Mouse (Mus musculus): ENCODE results near the gene Narfl. TPM values are rescaled to one million over a fixed set of nuclear protein-coding genes. Genes with fewer than 3 reads are reported as not detected.

The Narfl gene
- polyA plus RNA-seq, 1 experiment: 17.9 TPM

DNA sequence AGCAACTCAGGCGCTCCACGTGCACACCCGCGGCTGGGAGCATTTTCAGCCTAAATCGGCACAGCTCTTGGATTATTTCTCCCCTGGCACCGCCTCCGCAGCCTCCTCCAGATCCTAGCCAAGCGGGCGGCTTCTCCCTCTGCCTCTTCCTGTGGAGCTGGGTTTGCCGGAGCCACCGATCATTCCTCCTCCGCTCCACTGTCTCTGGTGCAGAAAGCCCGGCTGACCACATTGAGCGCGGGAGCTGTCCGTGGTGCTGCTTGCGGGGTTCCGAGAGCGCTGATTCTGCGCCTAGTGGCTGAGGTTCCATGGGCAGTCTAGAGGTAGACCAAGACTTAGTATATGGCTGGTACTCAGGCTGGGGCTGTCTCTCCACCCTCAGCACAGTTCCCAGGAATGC, 39.9 kb downstream of the Narfl start:
- Histone ChIP-seq H3K4me1 (ENCODE audit: control insufficient read depth, insufficient read depth, low read length) (peaks cover 16% of the 10 kb centered on the region), H3K36me3 (ENCODE audit: control insufficient read depth, insufficient read depth, low read length) (no peaks in the 10 kb centered on the region), H3K4me3 (ENCODE audit: control insufficient read depth, low read depth, low read length) (no peak overlapping the region), H3K27me3 (ENCODE audit: control insufficient read depth, insufficient read depth, low read length) (no peaks in the 10 kb centered on the region), H3K27ac (ENCODE audit: control insufficient read depth, insufficient read depth, low read depth, low read length) (no peak overlapping the region)
- TF ChIP-seq CTCF (IDR thresholded peaks at IDR 0.05; ENCODE audit: control insufficient read depth, insufficient read depth, insufficient replicate concordance, low read depth, low read length): peak; percentile 56; the same call in 1 of the 2 replicates
- no peak for TF ChIP-seq POLR2A (IDR thresholded peaks at IDR 0.05; ENCODE audit: control insufficient read depth, low read depth, low read length)

DNA sequence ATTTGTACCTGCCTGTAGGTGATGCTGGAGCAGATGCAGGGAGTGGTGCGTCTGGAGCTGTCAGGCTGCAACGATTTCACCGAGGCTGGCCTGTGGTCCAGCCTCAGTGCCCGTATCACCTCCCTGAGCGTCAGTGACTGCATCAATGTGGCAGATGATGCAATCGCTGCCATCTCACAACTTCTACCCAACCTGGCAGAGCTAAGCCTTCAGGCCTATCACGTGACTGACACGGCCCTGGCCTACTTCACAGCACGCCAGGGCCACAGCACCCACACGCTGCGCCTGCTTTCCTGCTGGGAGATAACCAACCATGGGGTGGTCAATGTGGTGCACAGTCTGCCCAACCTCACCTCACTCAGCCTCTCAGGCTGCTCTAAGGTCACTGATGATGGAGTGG, 44.1 kb downstream of the Narfl start:
- Histone ChIP-seq H3K27me3 (ENCODE audit: control insufficient read depth, insufficient read depth, low read length) (no peaks in the 10 kb centered on the region), H3K4me3 (ENCODE audit: control insufficient read depth, low read depth, low read length) (no peak overlapping the region), H3K27ac (ENCODE audit: control insufficient read depth, insufficient read depth, low read depth, low read length) (no peak overlapping the region), H3K36me3 (ENCODE audit: control insufficient read depth, insufficient read depth, low read length) (no peaks in the 10 kb centered on the region), H3K4me1 (ENCODE audit: control insufficient read depth, insufficient read depth, low read length) (peaks cover 15% of the 10 kb centered on the region)
- TF ChIP-seq CTCF (IDR thresholded peaks at IDR 0.05; ENCODE audit: control insufficient read depth, insufficient read depth, insufficient replicate concordance, low read depth, low read length) (no peak), POLR2A (IDR thresholded peaks at IDR 0.05; ENCODE audit: control insufficient read depth, low read depth, low read length) (no peak)

- no peak overlapping the region for H3K27ac ChIP-seq (ENCODE audit: control insufficient read depth, insufficient read depth, low read depth, low read length)
- H3K27me3 ChIP-seq (ENCODE audit: control insufficient read depth, insufficient read depth, low read length): no peaks in the 10 kb centered on the region
- H3K4me3 ChIP-seq (ENCODE audit: control insufficient read depth, low read depth, low read length): peak overlapping the region; percentile 36
- peaks cover 20% of the 10 kb centered on the region for H3K4me1 ChIP-seq (ENCODE audit: control insufficient read depth, insufficient read depth, low read length)
- H3K36me3 ChIP-seq (ENCODE audit: control insufficient read depth, insufficient read depth, low read length): no peaks in the 10 kb centered on the region
- TF ChIP-seq POLR2A (IDR thresholded peaks at IDR 0.05; ENCODE audit: control insufficient read depth, low read depth, low read length) (no peak), CTCF (IDR thresholded peaks at IDR 0.05; ENCODE audit: control insufficient read depth, insufficient read depth, insufficient replicate concordance, low read depth, low read length) (no peak)
Observed at GRCm38 (mm10) chr17:25818851-25819780, 45.5 kb downstream of the Narfl start.

GRCm38 (mm10) chr17:25823452-25823851, 49.9 kb downstream of the Narfl start, which contains the start of gene Wdr24:
Gene Wdr24, plus strand, starts transcription at chr17:25823627.
- TF ChIP-seq POLR2A (IDR thresholded peaks at IDR 0.05; ENCODE audit: control insufficient read depth, low read depth, low read length) (peak; percentile 59), CTCF (IDR thresholded peaks at IDR 0.05; ENCODE audit: control insufficient read depth, insufficient read depth, insufficient replicate concordance, low read depth, low read length) (no peak)
- Histone ChIP-seq H3K4me3 (ENCODE audit: control insufficient read depth, low read depth, low read length) (peak within 1 kb of the TSS; percentile 87), H3K27ac (ENCODE audit: control insufficient read depth, insufficient read depth, low read depth, low read length) (peak within 1 kb of the TSS; percentile 37), H3K36me3 (ENCODE audit: control insufficient read depth, insufficient read depth, low read length) (no peaks in the 10 kb centered on the region; the same call in 1 of the 2 replicates), H3K4me1 (ENCODE audit: control insufficient read depth, insufficient read depth, low read length) (peaks cover 26% of the 10 kb centered on the region), H3K27me3 (ENCODE audit: control insufficient read depth, insufficient read depth, low read length) (no peaks in the 10 kb centered on the region)

DNA sequence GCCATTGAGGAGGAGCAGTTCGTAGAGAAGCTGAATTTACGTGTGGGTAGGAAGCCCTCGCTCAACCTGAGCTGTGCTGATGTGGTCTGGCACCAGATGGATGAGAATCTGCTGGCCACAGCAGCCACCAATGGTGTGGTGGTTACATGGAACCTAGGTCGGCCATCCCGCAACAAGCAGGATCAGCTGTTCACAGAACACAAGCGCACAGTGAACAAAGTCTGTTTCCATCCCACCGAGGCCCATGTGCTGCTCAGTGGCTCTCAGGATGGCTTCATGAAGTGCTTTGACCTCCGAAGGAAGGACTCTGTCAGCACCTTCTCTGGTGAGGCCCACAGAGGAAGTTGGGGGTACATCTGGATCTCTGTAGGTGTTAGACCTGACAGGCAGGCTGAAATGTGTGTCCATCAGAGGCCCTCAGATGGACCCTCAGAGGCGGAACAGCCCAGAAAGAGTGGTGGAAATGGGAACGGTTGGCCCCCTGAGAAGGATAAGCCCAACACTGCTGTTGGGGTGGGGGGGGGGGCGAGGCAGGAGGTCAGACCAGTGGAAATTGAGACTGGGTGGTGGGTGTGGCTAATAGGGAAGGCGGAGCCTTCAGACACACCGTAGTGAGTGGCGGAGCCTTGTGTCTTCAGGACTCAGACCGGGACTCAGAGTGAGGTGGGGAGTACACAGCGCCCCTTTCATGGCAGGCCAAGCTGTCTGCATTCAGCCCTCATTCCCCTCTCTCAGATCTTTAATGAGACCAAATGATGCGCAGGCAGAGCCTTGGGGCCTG, 51.0 kb downstream of the Narfl start:
- no peak for TF ChIP-seq CTCF (IDR thresholded peaks at IDR 0.05; ENCODE audit: control insufficient read depth, insufficient read depth, insufficient replicate concordance, low read depth, low read length)
- TF ChIP-seq POLR2A (IDR thresholded peaks at IDR 0.05; ENCODE audit: control insufficient read depth, low read depth, low read length): no peak
- Histone ChIP-seq H3K27ac (ENCODE audit: control insufficient read depth, insufficient read depth, low read depth, low read length) (no peak overlapping the region), H3K4me3 (ENCODE audit: control insufficient read depth, low read depth, low read length) (peak overlapping the region; percentile 87), H3K4me1 (ENCODE audit: control insufficient read depth, insufficient read depth, low read length) (peaks cover 28% of the 10 kb centered on the region), H3K27me3 (ENCODE audit: control insufficient read depth, insufficient read depth, low read length) (no peaks in the 10 kb centered on the region), H3K36me3 (ENCODE audit: control insufficient read depth, insufficient read depth, low read length) (no peaks in the 10 kb centered on the region; the same call in 1 of the 2 replicates)

GRCm38 (mm10) chr17:25825311-25825710, 51.7 kb downstream of the Narfl start:
- H3K4me1 ChIP-seq (ENCODE audit: control insufficient read depth, insufficient read depth, low read length): peaks cover 25% of the 10 kb centered on the region
- no peaks in the 10 kb centered on the region for H3K27me3 ChIP-seq (ENCODE audit: control insufficient read depth, insufficient read depth, low read length)
- no peak overlapping the region for H3K27ac ChIP-seq (ENCODE audit: control insufficient read depth, insufficient read depth, low read depth, low read length)
- H3K4me3 ChIP-seq (ENCODE audit: control insufficient read depth, low read depth, low read length): no peak overlapping the region
- no peaks in the 10 kb centered on the region; the same call in 1 of the 2 replicates for H3K36me3 ChIP-seq (ENCODE audit: control insufficient read depth, insufficient read depth, low read length)
- TF ChIP-seq CTCF (IDR thresholded peaks at IDR 0.05; ENCODE audit: control insufficient read depth, insufficient read depth, insufficient replicate concordance, low read depth, low read length) (no peak), POLR2A (IDR thresholded peaks at IDR 0.05; ENCODE audit: control insufficient read depth, low read depth, low read length) (no peak)

Measured in testis, adult 2 months (tissue).